ENCODE assay signal across 11 mouse cellular contexts in genomic region chr19:37697335-37697636, GRCm38 (mm10). TPM values are rescaled to one million over a fixed set of nuclear protein-coding genes. Genes with fewer than 3 reads are reported as not detected.
DNase-seq lines count a peak whose midpoint lies in the region; ATAC-seq and TF ChIP-seq lines count a peak whose summit lies in the region.
"Had no signal": no experiment of that assay in that cellular context is flagged by ENCODE, and none has a peak within 500 bp of the region (broad histone marks: within the 10 kb centered on the region; RNA-seq: fewer than 3 reads in every experiment).

No protein-coding gene starts in this region.

- H3K4me3 ChIP-seq in lung, embryonic 14.5 days (ENCODE audit: low read depth, low read length), result peak overlapping the region; percentile 33
- H3K4me3 ChIP-seq in forebrain, embryonic 13.5 days, result peak overlapping the region; percentile 30
- peak overlapping the region; percentile 38 for H3K4me3 ChIP-seq in limb, embryonic 15.5 days
- H3K4me3 ChIP-seq in stomach, embryonic 14.5 days (ENCODE audit: low read depth, low read length), result peak overlapping the region; percentile 33

- H3K36me3 ChIP-seq in lung, embryonic 14.5 days (ENCODE audit: insufficient read depth), result no peaks in the 10 kb centered on the region
- no peaks in the 10 kb centered on the region for H3K36me3 ChIP-seq in forebrain, embryonic 13.5 days (ENCODE audit: poor library complexity, severe bottlenecking)
- no peaks in the 10 kb centered on the region for H3K36me3 ChIP-seq in limb, embryonic 15.5 days
- no peaks in the 10 kb centered on the region for H3K36me3 ChIP-seq in stomach, embryonic 14.5 days (ENCODE audit: control insufficient read depth, insufficient read depth, low read length)

- H3K9ac ChIP-seq in lung, embryonic 14.5 days, result no peak overlapping the region
- no peak overlapping the region for H3K9ac ChIP-seq in forebrain, embryonic 13.5 days
- no peak overlapping the region for H3K9ac ChIP-seq in limb, embryonic 15.5 days
- no peak overlapping the region for H3K9ac ChIP-seq in stomach, embryonic 14.5 days (replicated peaks; ENCODE audit: low read depth, low read length)

- no peaks in the 10 kb centered on the region; the same call in 1 of the 2 replicates for H3K4me1 ChIP-seq in lung, embryonic 14.5 days (ENCODE audit: insufficient read depth)
- peaks cover 40% of the 10 kb centered on the region for H3K4me1 ChIP-seq in forebrain, embryonic 13.5 days
- H3K4me1 ChIP-seq in limb, embryonic 15.5 days, result peaks cover 42% of the 10 kb centered on the region
- H3K4me1 ChIP-seq in stomach, embryonic 14.5 days (ENCODE audit: control insufficient read depth, insufficient read depth, low read length), result peaks cover 18% of the 10 kb centered on the region

- no peak overlapping the region for H3K27ac ChIP-seq in lung, embryonic 14.5 days (ENCODE audit: low read depth)
- H3K27ac ChIP-seq in forebrain, embryonic 13.5 days, result no peak overlapping the region
- no peak overlapping the region for H3K27ac ChIP-seq in limb, embryonic 15.5 days
- H3K27ac ChIP-seq in stomach, embryonic 14.5 days (ENCODE audit: low read length), result no peak overlapping the region

- no peak for ATAC-seq in lung, embryonic 14.5 days (ENCODE audit: insufficient read depth)
- ATAC-seq in forebrain, embryonic 13.5 days, result no peak
- no peak for ATAC-seq in limb, embryonic 15.5 days (ENCODE audit: insufficient number of reproducible peaks, low FRiP score, low TSS enrichment, low read depth)
- ATAC-seq in stomach, embryonic 14.5 days (ENCODE audit: insufficient number of reproducible peaks, insufficient read depth, low FRiP score, low read depth), result no peak
- ATAC-seq: Patski had no signal

- no peak for DNase-seq in lung, embryonic 14.5 days
- no peak for DNase-seq in lung, postnatal 10 days
- no peak for DNase-seq in T-cell, adult 2 months (ENCODE audit: low spot score)
- DNase-seq in spleen, adult 12 weeks (ENCODE audit: low spot score), result no peak
- DNase-seq in natural killer cell, adult 2 months (ENCODE audit: low spot score in 2 of 2), result no peak
- DNase-seq: cerebellum, adult 18-20 months; heart, postnatal 4 days had no signal

- peak overlapping the region; percentile 58 for H3K4me2 ChIP-seq in lung, embryonic 14.5 days
- H3K4me2 ChIP-seq in forebrain, embryonic 13.5 days, result peak overlapping the region; percentile 56
- peak overlapping the region; percentile 69 for H3K4me2 ChIP-seq in limb, embryonic 15.5 days
- H3K4me2 ChIP-seq in stomach, embryonic 14.5 days (replicated peaks; ENCODE audit: low read depth, low read length), result peak overlapping the region; percentile 48

- peaks cover 100% of the 10 kb centered on the region for H3K27me3 ChIP-seq in lung, embryonic 14.5 days (ENCODE audit: insufficient read depth, low read length)
- peaks cover 99% of the 10 kb centered on the region for H3K27me3 ChIP-seq in forebrain, embryonic 13.5 days
- peaks cover 98% of the 10 kb centered on the region for H3K27me3 ChIP-seq in limb, embryonic 15.5 days
- H3K27me3 ChIP-seq in stomach, embryonic 14.5 days (ENCODE audit: control insufficient read depth, insufficient read depth, low read length), result peaks cover 91% of the 10 kb centered on the region
- H3K27me3 ChIP-seq: Patski had no signal

- no peak for TF ChIP-seq CTCF in lung, embryonic 14.5 days (IDR thresholded peaks at IDR 0.05; ENCODE audit: low read depth)

- H3K9me3 ChIP-seq in lung, embryonic 14.5 days (ENCODE audit: low read depth, low read length), result no peaks in the 10 kb centered on the region
- H3K9me3 ChIP-seq in forebrain, embryonic 13.5 days (replicated peaks), result no peaks in the 10 kb centered on the region
- H3K9me3 ChIP-seq in limb, embryonic 15.5 days, result no peaks in the 10 kb centered on the region
- no peaks in the 10 kb centered on the region for H3K9me3 ChIP-seq in stomach, embryonic 14.5 days (ENCODE audit: control insufficient read depth, low read depth, low read length)

- 1% methylated on average over 18 of the region's 18 CpGs for WGBS in lung, embryonic 14.5 days
- WGBS in forebrain, embryonic 13.5 days, result under 1% methylated on average over 18 of the region's 18 CpGs
- under 1% methylated on average over 18 of the region's 18 CpGs for WGBS in limb, embryonic 15.5 days
- WGBS in stomach, embryonic 14.5 days, result under 1% methylated on average over 18 of the region's 18 CpGs

RNA-seq across cellular contexts. Expression of gene Cyp26a1, which starts 0.3 kb away (rescaled TPM):
- polyA plus RNA-seq in lung, embryonic 14.5 days (2014; fragmentation: Nextera tagmentation; extraction: Ambion mirVana), result 0.23 TPM in 1 of 2 replicates, not detected in the other
- polyA plus RNA-seq in forebrain, embryonic 13.5 days (2015; fragmentation: Nextera tagmentation; extraction: Ambion mirVana), result 0.15 TPM in 1 of 2 replicates, not detected in the other
- 1.7 and 1.8 TPM in 2 replicates for polyA plus RNA-seq in limb, embryonic 15.5 days (2015; fragmentation: Nextera tagmentation; extraction: Ambion mirVana)
- 9.9 and 12.9 TPM in 2 replicates for polyA plus RNA-seq in stomach, embryonic 14.5 days (2014; fragmentation: Nextera tagmentation; extraction: Ambion mirVana)

RNA-seq across cellular contexts. Expression of gene Cyp26c1, which starts 11.9 kb away (rescaled TPM):
- not detected in 2 replicates for polyA plus RNA-seq in lung, embryonic 14.5 days (2014; fragmentation: Nextera tagmentation; extraction: Ambion mirVana)
- polyA plus RNA-seq in forebrain, embryonic 13.5 days (2015; fragmentation: Nextera tagmentation; extraction: Ambion mirVana), result not detected in 2 replicates
- not detected in 2 replicates for polyA plus RNA-seq in limb, embryonic 15.5 days (2015; fragmentation: Nextera tagmentation; extraction: Ambion mirVana)
- polyA plus RNA-seq in stomach, embryonic 14.5 days (2014; fragmentation: Nextera tagmentation; extraction: Ambion mirVana), result 0.14 TPM in 1 of 2 replicates, not detected in the other
